Mouse (Mus musculus) brain, embryonic 14.5 days (tissue): ENCODE measurements around the gene Cd37. TPM values are rescaled to one million over a fixed set of nuclear protein-coding genes. Genes with fewer than 3 reads are reported as not detected.

Experiments
- DNase-seq: peaks from one replicate; pipeline ENCODE4 v3.0.0-alpha.2; 2011; ENCODE audit warnings: low read depth
- CTCF ChIP-seq: fragments of 200-500 bp; IDR thresholded peaks from 2 replicates; pipeline ENCODE4 v1.5.1; 2012; ENCODE audit warnings: inconsistent platforms, mild to moderate bottlenecking, moderate library complexity, borderline replicate concordance; ENCODE audit not compliant: insufficient read depth, insufficient read length; ENCODE audit errors: extremely low read depth
- POLR2A ChIP-seq: fragments of 200-500 bp; IDR thresholded peaks from 2 replicates; pipeline ENCODE4 v1.6.1; 2012; ENCODE audit warnings: mild to moderate bottlenecking, inconsistent platforms, borderline replicate concordance; ENCODE audit not compliant: poor library complexity, insufficient read depth, insufficient read length, severe bottlenecking; ENCODE audit errors: extremely low read depth
- polyA plus RNA-seq: library from polyadenylated mRNA; depleted of rRNA; stranded (reverse); fragments of >200 nt; gene quantifications from 2 replicates; pipeline ENCODE4 v1.2.3, GENCODE M21; 2012

Gene Cd37
- polyA plus RNA-seq, 1 experiment = 1.4 TPM

GRCm38 (mm10) chr7:45232716-45233465 lies 6.0 kb downstream of the Cd37 start:
- no peak for DNase-seq
- TF ChIP-seq CTCF (no peak), POLR2A (no peak)

DNA sequence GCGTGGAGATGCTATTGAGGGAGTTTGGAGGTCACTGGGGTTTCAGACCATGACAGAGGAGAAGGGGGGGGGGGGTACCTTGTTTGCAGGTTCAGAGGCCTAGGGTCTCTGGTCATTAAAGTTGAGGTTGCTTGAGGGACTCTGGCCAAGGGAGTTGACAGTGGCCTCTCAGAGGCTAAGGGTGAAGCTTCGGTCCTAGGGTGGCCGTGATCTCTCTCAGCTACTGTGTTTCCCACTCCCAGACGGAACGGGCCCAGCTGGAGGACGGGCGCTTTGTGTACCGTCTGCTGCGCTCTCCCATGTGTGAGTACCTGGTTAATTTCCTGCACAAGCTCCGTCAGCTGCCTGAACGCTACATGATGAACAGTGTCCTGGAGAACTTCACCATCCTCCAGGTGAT lies 7.0 kb downstream of the Cd37 start:
- DNase-seq = no peak
- no peak for TF ChIP-seq POLR2A
- TF ChIP-seq CTCF = no peak

GRCm38 (mm10) chr7:45231192-45231591 lies 7.7 kb downstream of the Cd37 start:
- TF ChIP-seq POLR2A (no peak), CTCF (no peak)
- DNase-seq = no peak

- no peak for TF ChIP-seq POLR2A
- TF ChIP-seq CTCF = no peak
- no peak for DNase-seq
Observed at GRCm38 (mm10) chr7:45229459-45230203, 9.3 kb downstream of the Cd37 start.

GRCm38 (mm10) chr7:45229046-45229445 lies 9.9 kb downstream of the Cd37 start:
- DNase-seq = no peak
- TF ChIP-seq CTCF (no peak), POLR2A (no peak)

DNA sequence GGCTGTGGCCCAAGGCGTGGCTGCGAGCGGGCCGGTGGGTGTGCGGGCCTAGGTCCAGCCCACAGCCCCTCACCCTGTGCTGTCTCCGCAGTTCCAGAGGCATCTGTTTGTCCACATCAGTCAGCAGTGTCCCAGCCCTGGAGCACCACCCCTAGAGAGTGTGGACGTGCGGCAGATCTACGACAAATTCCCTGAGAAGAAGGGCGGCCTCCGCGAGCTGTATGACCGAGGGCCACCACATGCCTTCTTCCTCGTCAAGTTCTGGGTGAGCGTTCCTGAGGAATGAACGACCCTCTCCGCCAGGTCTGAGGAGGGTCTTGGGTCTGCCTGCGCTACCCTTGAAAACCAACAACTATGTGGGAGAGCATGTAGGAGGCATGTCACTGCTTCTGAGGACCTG lies 10.4 kb downstream of the Cd37 start:
- no peak for DNase-seq
- TF ChIP-seq POLR2A (no peak), CTCF (no peak)

GRCm38 (mm10) chr7:45226421-45226820 lies 12.5 kb downstream of the Cd37 start:
- TF ChIP-seq POLR2A = no peak
- no peak for TF ChIP-seq CTCF
- no peak for DNase-seq

- DNase-seq = no peak
- TF ChIP-seq POLR2A (no peak), CTCF (no peak)
Observed at GRCm38 (mm10) chr7:45224826-45225225, 14.1 kb downstream of the Cd37 start.

DNA sequence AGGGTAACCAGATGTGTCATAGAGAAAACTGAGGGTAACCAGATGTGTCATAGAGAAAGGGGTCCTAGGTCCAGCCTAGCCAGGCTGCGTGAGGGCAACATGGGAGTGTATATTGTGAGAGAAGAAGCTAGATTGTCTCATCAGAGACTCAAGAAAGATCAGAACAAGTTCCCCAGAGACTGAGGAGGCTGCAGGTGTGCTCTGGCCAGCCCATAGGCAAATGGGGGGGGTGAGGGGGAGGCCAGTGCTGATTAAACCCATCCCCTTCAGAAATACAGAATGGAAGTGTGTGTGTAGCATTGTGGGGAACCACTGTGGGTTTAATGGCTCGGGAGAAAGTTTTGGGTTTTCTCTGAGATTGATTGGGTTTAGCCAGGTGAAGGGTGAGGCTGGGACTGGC lies 17.2 kb downstream of the Cd37 start:
- TF ChIP-seq POLR2A (no peak), CTCF (no peak)
- no peak for DNase-seq

- peak; percentile 97 for DNase-seq
Observed at GRCm38 (mm10) chr7:45216442-45217183, 22.3 kb downstream of the Cd37 start.

DNA sequence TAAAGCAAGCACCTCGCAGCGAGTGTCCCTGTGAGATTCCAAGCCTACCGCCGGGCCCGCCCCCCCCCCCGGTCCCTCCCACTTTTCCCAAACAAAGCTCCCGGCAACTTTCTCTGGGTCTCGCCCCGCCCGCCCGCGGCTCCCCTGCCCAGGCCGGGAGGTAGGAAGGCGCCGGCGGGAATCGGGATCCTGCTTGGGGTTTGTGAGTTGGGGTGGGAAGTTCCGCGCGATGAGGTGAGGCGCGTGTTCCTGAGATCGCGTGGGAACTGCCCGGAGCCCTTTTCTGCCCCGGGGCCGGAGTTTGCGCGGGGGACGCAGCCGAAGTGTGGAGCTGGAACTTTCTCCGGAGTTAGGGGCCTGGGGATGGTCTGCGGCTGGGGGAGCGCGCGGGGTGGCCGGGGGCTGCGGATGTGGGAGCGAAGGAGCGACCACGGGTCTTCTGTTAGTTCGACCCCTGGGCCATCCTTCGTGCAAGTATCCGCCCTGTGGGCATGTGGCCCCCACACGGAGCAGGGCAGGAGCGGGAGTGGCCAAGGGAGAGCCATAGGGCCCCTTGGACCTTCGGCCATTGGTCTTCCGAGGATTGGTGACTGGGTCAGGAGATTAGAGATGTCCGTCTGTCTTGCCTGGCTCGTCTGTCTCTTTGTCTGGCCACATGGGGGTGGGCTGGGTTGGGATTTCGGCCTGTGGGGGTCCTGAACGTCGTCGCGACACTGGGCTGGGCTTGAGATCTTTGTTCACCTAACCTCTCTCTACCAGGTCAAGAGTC lies 23.1 kb downstream of the Cd37 start, which contains the start of gene Tead2:
Tead2 (plus strand) TSS at position 81 of the 769 bp plus-strand sequence.
- TF ChIP-seq CTCF (no peak), POLR2A (peak; percentile 60; the same call in 1 of the 2 replicates)
- DNase-seq = peak; percentile 71

More at GRCm38 (mm10) chr7:45216442-45217183, 22.3 kb downstream of the Cd37 start:
- TF ChIP-seq CTCF = no peak
- 0 out of 2 replicates have a peak, but pooled peaks have one; percentile 21 for TF ChIP-seq POLR2A

DNA sequence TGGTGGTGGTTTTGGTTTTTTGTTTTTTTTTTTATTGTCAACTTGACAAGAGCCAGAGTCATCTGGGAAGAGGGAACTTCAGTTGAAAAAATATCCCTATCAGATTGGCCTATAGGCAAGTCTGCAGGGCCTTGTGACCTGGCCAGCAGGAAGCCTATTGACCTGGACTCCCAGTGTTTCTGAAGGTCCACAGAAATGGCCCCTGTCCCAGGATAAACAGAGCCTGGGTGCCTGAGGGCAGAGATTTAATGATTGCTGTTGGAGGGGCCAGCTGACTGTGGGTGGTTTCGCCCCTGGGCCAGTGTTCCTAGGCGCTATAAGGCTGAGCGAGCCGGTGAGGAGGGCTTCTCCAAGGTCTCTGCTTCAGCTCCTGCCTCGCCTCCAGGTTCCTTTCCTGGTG lies 25.2 kb downstream of the Cd37 start:
- TF ChIP-seq CTCF (no peak), POLR2A (no peak)
- DNase-seq = no peak

DNA sequence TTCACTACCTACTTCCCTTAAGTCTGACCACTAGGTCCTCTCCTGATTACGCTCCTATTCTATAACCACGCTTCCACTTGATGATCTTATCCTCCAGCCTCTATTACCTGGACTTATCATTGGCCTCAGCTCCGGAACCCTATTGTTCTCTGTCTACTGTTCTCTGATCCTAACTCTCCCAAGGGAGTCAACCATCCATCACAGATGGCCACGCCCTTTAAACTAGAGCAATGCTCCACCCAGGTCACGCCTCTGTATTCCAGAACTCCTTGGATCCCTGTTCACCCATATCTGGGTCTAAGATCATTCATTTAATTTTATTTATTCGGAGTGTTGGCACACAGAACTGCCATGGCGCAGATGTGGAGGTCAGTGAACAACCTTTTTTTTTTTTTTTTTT lies 26.6 kb downstream of the Cd37 start:
- DNase-seq = no peak
- TF ChIP-seq CTCF (no peak), POLR2A (no peak)

- TF ChIP-seq CTCF (no peak), POLR2A (no peak)
- DNase-seq = no peak
Observed at GRCm38 (mm10) chr7:45211851-45212251, 27.1 kb downstream of the Cd37 start, which contains the start of gene Dkkl1. Gene Dkkl1, minus strand, starts transcription at chr7:45212147.
